Mouse (Mus musculus) T-helper 1 cell (primary cell): Measurements from ENCODE around the gene Pcyt2.

Source experiments
- in situ Hi-C: fragments of 300-600 bp; cut with MboI, MseI; formaldehyde crosslinking; loops from one replicate; pipeline ENCODE4 v1.15.1; 2025; ENCODE audit warnings: high pct_unique_total_duplicates

Pcyt2 gene

DNA sequence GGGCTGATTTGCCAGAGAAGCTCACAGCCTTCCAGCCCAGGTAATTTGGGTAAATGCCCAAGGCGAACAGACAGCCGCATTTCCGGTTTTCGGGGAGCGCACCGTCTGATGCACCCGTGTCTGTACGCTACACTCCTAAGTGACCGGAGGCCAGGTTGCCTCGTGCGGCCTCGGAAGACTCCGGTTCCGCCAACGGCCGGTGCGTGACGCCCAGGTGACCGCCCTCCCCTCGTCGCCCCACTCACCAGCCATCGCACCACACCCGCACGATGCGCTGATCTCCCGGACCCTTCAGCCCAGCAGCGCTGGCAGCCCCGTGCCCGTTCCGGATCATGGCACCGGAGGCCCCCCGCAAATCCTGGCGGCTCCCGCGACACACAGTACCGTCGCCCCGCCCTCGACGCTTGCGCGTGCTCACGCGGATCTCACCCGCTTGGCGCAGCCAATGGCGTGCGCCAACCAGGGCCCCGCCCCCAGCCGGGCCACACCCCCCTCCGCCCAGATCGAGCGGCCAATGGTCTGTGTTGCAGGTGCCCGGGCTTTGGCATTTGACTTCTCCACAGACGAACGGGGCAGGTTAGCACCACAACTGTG lies at the start of gene Pcyt2:
TSS of gene Pcyt2 (minus strand) at position 418 of the 594 bp plus-strand sequence.
- in situ Hi-C loops, result no loop called here

GRCm38 (mm10) chr11:120666617-120667016 lies 48.9 kb upstream of the Pcyt2 start:
- in situ Hi-C loops, result no loop called here

DNA sequence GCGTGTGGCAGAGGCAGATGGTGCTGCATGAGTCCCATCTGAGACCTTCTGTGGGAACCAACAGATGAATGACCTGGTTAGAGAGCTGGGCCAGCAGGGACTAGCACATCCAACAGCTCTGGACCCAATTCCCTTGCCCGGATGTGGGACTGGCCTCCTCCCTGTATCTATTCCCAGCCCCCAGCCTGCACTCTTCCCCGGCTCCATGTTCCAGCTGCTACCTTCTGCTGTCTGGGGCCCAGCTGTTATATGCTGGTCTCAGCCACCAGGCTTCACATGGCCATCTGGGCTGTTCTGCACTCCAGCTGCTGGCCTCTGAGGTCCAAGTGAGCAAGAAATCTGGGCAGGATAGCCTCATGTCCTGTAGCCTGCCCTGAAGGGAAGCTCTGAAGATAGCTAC lies 47.7 kb upstream of the Pcyt2 start:
- in situ Hi-C loops, result no loop called here

- in situ Hi-C loops, result no loop called here
These were observed 46.0 kb upstream of the Pcyt2 start for GRCm38 (mm10) chr11:120663714-120664113.

- in situ Hi-C loops, result no loop called here
These were observed 45.0 kb upstream of the Pcyt2 start for GRCm38 (mm10) chr11:120662759-120663158.

DNA sequence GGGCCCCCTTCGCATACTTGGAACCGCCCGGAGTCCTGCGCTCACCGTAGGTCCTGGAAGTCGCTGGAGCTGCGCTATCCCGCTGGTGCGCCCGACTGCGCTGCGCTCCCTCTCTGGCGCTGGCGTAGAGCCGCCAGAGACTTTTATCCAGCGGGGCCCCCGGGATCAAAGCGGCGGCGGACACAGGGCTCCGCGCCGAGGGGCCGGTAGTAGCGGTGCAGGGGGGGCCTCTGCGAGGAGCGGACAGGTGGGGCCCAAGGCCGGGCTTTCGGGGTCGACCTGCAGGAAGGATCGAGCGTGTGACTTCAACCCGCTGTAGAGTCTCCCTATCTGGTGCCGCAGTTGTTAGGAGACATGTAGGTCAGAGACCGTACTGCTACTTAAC lies 43.3 kb upstream of the Pcyt2 start, which contains the start of gene Notum:
TSS of gene Notum (minus strand) at position 100 of the 385 bp plus-strand sequence.
- in situ Hi-C loops, result no loop called here

- in situ Hi-C loops, result no loop called here
These were observed 42.8 kb upstream of the Pcyt2 start for GRCm38 (mm10) chr11:120660301-120661075.

DNA sequence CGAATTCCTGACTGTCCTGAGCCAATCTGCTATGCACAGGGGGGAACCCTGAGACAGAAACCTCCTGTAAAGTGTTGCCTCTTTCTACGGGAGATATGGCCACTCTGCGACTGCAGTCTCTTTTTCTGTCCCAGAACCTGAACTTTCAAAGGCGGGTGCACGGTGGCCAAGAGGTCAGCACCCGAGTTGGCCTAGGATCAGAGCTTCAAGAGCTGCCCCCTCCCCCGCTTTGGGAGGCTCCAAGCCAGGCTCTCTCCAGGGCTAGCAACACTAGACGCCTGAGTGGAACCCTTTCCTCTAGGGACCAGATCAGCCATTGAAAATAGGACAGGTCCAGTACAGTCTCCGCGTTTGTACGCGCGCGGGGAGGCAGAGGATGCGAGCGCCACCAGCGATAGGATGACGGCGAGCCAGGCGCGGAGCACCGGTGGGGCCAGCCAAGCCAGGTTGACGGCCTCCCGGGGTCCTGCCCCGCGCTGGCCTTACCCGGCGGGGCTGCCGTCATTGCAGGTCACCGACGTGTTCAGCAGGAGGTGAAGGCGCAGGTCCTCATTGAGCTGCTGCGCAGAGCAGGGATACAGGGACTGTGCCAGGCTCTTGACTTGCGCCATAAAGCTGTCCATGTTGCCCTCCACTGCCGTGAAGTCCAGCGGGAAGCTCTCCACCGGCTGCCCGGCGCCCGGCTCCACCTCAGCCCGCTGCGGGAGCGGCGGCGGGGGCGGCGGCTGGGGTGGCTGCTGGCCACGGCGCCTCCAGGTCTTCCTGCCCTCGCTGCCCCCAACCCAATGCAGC lies 42.0 kb upstream of the Pcyt2 start:
- in situ Hi-C loops, result no loop called here

DNA sequence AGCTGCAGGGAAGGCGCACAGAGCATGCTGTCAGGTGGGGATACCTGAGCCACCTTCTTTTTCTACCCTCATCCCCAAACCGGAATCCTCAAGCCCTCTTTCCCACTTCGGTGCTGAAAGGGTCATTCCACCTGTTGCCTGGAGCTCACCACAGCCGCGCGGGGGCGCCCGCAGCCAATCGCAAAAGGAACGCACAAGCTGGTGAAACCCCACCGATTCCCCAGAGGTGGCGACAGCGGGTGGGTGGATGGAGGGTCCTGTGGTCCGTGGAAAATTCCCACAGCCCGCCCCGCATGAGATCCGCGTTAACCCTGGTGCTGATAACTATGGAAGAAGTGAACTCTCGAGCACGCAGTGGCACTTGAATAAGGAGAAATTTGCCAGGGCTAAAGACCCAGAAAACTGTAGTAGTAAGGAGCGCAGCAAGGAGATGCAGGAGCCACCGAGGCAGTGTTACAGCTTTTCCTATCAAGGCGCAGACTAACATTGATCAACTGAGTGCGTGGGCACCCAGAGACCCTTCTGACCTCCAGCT lies 41.2 kb upstream of the Pcyt2 start:
- in situ Hi-C loops, result no loop called here

DNA sequence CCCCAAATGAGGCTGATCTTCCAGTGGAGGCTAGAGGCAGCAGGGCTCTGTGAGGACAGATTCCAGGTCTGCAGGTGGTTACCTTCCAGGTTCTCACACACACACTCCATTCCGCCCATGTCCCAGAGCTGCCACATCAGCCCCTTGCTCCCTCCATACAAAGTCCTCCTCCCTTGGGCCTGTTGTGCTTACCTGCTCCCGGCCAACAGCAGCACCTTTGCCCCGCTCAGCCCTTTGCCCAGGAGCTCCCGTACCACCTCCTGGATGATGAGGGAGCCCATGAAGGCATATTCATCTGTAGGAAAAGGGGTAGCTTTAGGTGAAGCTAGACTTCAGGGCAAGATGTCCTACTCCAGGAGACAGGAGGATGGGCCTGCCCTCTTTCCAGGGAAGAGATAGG lies 39.6 kb upstream of the Pcyt2 start:
- in situ Hi-C loops, result no loop called here

- in situ Hi-C loops, result no loop called here
These were observed 37.0 kb upstream of the Pcyt2 start for GRCm38 (mm10) chr11:120654741-120655140.

DNA sequence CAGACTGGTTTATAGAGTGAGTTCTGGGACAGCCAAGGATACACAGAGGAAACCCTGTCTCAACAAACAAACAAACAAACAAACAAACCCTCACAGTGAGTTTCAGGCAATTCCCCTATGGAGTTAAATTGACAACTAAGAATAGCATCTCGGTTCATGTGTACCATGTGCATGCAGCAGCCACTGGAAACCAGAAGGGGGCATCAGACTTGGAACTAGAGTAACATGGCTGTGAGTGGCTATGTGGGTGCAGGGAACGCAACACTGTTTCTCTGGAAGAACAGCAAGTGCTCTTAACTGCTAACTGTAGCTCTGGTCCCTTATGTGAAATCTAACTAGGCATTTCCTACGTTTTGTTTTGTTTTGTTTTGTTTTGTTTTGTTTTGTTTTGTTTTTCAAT lies 34.1 kb upstream of the Pcyt2 start:
- in situ Hi-C loops, result no loop called here

DNA sequence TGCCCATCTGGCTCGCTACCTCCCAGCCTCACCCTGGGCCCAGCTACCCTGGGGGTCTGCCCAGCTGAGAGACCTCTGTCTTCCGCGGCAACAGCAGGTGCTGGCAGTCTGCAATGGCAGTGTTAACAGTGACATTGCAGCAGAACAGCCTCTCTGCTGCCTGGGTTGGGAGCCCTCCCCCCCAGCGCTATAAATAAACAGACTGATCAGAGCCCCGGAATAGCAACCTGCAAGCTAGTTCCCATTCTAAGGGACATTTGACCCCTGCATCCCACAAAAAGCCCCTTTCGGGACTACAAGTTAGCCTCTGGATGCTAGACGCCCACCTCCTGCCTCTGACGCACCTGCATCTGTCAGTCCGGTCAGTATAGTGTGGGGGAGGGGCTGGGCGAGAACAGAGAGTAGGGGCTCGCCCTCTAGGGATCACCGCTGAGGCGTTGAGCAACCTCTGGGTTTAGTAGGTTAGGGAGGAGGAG lies 30.3 kb upstream of the Pcyt2 start, which contains the start of gene Myadml2:
TSS of gene Myadml2 (minus strand) at position 158 of the 476 bp plus-strand sequence.
- in situ Hi-C loops, result no loop called here

GRCm38 (mm10) chr11:120647047-120647830 lies 29.5 kb upstream of the Pcyt2 start:
- in situ Hi-C loops, result no loop called here

- in situ Hi-C loops, result no loop called here
These were observed 25.9 kb upstream of the Pcyt2 start, which contains the start of gene Pycr1 for GRCm38 (mm10) chr11:120643601-120643987. Pycr1 (minus strand) TSS chr11:120643769.

GRCm38 (mm10) chr11:120642939-120643600 lies 25.3 kb upstream of the Pcyt2 start:
- in situ Hi-C loops, result no loop called here

DNA sequence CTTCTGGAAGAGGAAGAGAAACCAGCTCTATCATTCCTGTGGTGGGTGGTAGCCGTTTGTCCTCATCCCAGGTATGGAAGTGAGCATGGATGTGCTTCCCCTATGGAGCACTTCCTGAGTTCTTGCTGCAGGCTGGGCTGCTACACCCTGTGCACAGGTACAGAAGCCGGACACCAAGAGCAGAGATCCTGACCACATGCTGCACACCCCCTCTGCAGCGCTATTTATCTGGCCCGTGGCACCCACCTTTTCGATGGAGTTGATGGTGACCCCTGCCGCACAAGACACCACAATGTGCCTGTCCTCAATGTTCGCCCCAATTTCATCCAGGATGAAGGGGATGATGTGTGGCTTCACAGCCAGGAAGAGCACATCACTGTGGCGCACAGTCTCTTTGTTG lies 24.1 kb upstream of the Pcyt2 start:
- in situ Hi-C loops, result no loop called here

GRCm38 (mm10) chr11:120641255-120641654 lies 23.5 kb upstream of the Pcyt2 start:
- in situ Hi-C loops, result no loop called here

GRCm38 (mm10) chr11:120634810-120635209 lies 17.1 kb upstream of the Pcyt2 start:
- in situ Hi-C loops, result no loop called here

DNA sequence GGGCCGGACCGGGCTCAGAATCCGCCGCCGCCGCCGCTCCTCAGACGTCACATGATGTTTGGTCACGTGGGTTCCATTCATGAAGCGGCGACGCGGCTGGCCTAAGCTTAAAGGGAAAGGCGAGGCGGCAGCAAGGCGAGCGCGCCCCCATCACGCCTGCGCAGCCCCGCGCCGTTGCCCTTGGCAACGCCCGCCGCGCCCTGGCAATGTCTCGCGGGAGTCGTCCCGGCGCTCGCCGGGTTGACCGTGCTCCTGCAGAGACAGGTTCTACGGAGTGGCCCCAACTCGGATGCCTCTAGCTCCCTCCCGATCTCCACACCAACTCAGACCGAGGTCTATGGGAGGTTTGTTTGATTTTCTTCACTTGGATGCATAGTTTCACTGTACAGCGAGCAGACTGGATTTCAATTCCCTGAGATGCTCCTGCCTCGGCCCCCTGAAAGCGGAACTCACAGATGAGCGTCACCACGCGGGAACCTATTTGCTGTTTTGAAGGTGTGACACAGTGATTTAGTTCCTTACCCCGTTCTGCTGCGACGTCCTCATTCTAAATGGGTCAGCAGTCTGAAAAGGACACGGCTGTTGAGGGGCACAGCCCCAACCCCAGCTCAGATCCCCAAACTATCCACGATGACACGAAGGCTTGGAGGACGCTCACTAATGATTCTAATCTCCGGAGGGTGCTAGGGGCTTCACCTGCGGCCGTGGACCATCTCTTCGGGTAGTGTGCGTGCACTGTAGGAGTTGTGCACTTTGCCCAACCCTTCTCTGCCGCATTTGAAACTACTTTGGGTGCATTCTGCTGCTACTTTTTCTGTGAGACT lies 16.0 kb upstream of the Pcyt2 start, which contains the start of gene Mafg:
TSS of gene Mafg (minus strand) at position 81 of the 824 bp plus-strand sequence.
- in situ Hi-C loops, result no loop called here
